Mouse (Mus musculus) hindbrain, embryonic 14.5 days (tissue): ENCODE measurements around the gene Pi4kb. TPM values are rescaled to one million over a fixed set of nuclear protein-coding genes. Genes with fewer than 3 reads are reported as not detected.

ENCODE experiments used
- ATAC-seq: fragments of 200-750 bp; cut with Nextera tagmentation; 2 replicates; pipeline ENCODE4 v1.8.0; 2017; ENCODE audit warnings: moderate number of reproducible peaks, mild to moderate bottlenecking, moderate TSS enrichment, moderate library complexity; ENCODE audit not compliant: low FRiP score
- DNase-seq: peaks from one replicate; pipeline ENCODE4 v3.0.0-alpha.2; 2015; ENCODE audit warnings: low spot score
- H3K27ac ChIP-seq: fragments of 300-500 bp; sonication (generic); 2 replicates; pipeline ENCODE4 v1.5.1; 2014; ENCODE audit warnings: mild to moderate bottlenecking, moderate library complexity
- H3K27me3 ChIP-seq: fragments of 300-500 bp; sonication (generic); 2 replicates; pipeline ENCODE4 v1.6.1; 2014; ENCODE audit warnings: mild to moderate bottlenecking, low read length, mixed read lengths; ENCODE audit not compliant: control insufficient read depth, insufficient read depth
- H3K36me3 ChIP-seq: fragments of 300-500 bp; sonication (generic); replicated peaks from 2 replicates; pipeline ENCODE4 v1.6.1; 2014; ENCODE audit not compliant: control insufficient read depth, insufficient read depth
- H3K4me1 ChIP-seq: fragments of 300-500 bp; sonication (generic); replicated peaks from 2 replicates; pipeline ENCODE4 v1.6.1; 2014; ENCODE audit warnings: antibody characterized with exemption, low read length, mixed read lengths; ENCODE audit not compliant: control insufficient read depth, insufficient read depth
- H3K4me2 ChIP-seq: fragments of 300-500 bp; sonication (generic); replicated peaks from 2 replicates; pipeline ENCODE4 v1.6.1; 2014; ENCODE audit warnings: mild to moderate bottlenecking, moderate library complexity
- H3K4me3 ChIP-seq: fragments of 300-500 bp; sonication (generic); replicated peaks from 2 replicates; pipeline ENCODE4 v1.5.1; 2014; ENCODE audit warnings: mild to moderate bottlenecking, low read length
- H3K9ac ChIP-seq: fragments of 300-500 bp; sonication (generic); 2 replicates; pipeline ENCODE4 v1.6.1; 2014
- H3K9me3 ChIP-seq: fragments of 300-500 bp; sonication (generic); 2 replicates; pipeline ENCODE4 v1.6.1; 2016; ENCODE audit warnings: low read length; ENCODE audit not compliant: control insufficient read depth
- WGBS: fragments of 180-500 bp; shearing (Covaris S2); extraction: QIAGEN DNeasy Blood & Tissue Kit; methylation state at CpG from one replicate; pipeline ENCODE4 v1.1.7; 2014; 5-methylcytosine and 5-hydroxymethylcytosine counted together
- polyA plus RNA-seq: library from polyadenylated mRNA; unstranded; fragments of >200 nt; fragmentation: Nextera tagmentation; extraction: Ambion mirVana; gene quantifications from 2 replicates; pipeline ENCODE4 v1.2.1, GENCODE M21; 2014

Gene Pi4kb
- polyA plus RNA-seq, 1 experiment from 2014 or later = 28.4 TPM

DNA sequence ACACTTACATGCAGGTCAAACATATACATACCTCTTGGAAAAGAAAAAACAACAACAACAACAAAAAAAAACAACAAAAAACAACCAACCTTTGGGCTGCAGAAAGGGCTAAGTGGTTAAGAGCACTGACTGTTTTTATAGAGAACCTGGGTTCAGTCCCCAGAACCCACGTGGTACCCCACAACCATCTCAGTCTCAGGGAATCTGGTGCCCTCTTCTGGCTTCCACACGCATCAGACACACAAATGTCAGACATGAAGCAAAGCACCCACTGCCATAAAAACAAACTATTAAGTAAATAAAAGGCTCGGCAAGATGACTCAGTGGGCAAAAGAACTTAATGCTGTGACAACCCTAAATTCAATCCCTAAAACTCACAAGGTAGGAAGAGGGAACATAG lies 55.4 kb downstream of the Pi4kb start:
- no peak for DNase-seq
- H3K4me3 ChIP-seq = no peak overlapping the region
- no peak overlapping the region for H3K27ac ChIP-seq
- H3K36me3 ChIP-seq = peaks cover 55% of the 10 kb centered on the region
- H3K4me1 ChIP-seq = no peaks in the 10 kb centered on the region
- 74% methylated on average over 3 of the region's 3 CpGs for WGBS
- ATAC-seq = no peak
- no peak overlapping the region for H3K4me2 ChIP-seq
- H3K9ac ChIP-seq = no peak overlapping the region
- H3K9me3 ChIP-seq = no peaks in the 10 kb centered on the region
- H3K27me3 ChIP-seq = no peaks in the 10 kb centered on the region

DNA sequence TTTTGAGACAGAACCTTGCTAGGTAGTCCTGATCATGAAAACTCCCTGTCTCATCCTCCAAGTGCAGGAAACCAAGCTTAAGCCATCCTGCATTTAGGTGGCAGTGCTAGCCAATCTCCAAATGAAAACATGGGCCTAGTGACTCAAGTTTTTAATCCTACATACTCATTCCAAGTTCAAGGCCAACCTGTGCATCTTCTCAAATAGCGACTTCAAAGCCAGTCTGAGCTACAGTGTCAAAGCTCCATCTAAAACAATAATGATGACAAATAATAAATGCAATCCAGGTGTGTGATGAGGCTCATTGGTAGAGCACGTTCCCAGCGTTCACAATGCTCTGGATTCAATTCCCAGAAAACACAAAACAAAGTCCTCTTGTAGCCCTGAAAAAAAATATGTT lies 67.1 kb downstream of the Pi4kb start:
- Histone ChIP-seq H3K9ac (peak overlapping the region; percentile 89), H3K27ac (no peak overlapping the region), H3K4me2 (peak overlapping the region; percentile 82), H3K36me3 (peaks cover 25% of the 10 kb centered on the region), H3K27me3 (no peaks in the 10 kb centered on the region), H3K4me1 (peaks cover 14% of the 10 kb centered on the region), H3K4me3 (peak overlapping the region; percentile 93), H3K9me3 (no peaks in the 10 kb centered on the region)
- ATAC-seq (no peak), DNase-seq (no peak)
- WGBS = 16% methylated on average over 3 of the region's 3 CpGs

DNA sequence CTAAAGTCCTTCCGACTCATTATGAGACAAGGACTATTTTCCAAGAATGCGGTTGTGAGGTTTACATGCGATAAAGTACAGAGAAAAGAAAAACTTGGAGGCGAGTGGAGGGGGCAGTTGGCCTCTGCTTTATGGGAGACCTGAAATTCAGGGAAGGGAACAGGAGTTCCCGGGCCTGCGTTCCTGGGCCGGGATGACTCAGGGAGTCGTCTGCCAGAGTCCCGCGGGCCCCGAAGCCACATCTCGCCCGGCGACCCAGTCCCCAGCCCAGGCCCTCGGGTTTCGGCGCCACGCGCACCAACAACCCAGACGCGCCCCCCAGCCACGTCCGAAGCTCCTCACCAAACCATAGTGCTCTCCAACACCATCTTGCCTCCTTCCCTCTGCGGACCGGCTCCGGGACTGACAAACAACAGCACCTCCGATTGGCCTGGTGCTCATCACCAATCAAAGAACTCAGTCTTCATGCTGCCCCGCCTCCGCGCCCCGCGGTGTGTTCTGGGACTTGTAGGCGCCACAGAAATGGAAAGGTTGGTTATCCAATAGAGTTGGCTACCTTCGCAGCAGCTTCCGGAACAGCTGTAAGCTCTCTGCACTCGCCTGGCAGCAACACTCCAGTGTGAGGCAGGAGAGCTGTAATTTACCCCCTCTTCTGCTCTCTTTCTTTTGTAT lies 67.8 kb downstream of the Pi4kb start, which contains the start of gene Psmd4:
TSS of gene Psmd4 (minus strand) at position 449 of the 672 bp plus-strand sequence.
- peaks cover 14% of the 10 kb centered on the region for H3K4me1 ChIP-seq
- H3K27me3 ChIP-seq = no peaks in the 10 kb centered on the region
- ATAC-seq (peak; percentile 99), DNase-seq (peak; percentile 98)
- peak within 1 kb of the TSS; percentile 89 for H3K9ac ChIP-seq
- H3K27ac ChIP-seq = peak within 1 kb of the TSS; percentile 48
- H3K9me3 ChIP-seq = no peaks in the 10 kb centered on the region
- peak within 1 kb of the TSS; percentile 82 for H3K4me2 ChIP-seq
- under 1% methylated on average over 34 of the region's 36 CpGs for WGBS
- H3K4me3 ChIP-seq = peak within 1 kb of the TSS; percentile 93
- peaks cover 18% of the 10 kb centered on the region for H3K36me3 ChIP-seq

DNA sequence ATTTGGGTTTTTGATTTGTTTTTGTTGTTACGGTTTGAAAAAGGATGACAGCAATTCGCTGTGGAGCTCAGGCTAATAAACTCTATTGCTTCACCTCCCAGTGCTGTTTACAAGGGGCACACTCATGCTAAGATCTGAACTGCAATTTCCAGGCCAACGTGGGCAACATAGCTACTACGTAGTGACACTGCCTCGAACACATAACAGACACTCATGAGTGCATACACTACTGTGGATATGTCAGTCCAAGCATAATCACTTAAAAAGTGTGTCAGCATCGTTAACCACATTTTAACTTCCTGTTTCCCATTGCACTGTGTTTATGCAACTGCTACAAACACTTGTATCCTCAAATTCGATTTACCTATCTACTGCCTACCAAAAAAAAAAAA lies 68.3 kb downstream of the Pi4kb start:
- peaks cover 14% of the 10 kb centered on the region for H3K4me1 ChIP-seq
- no peak for DNase-seq
- 0 out of 2 replicates have a peak overlapping the region, but pooled peaks have one; percentile 35 for H3K9ac ChIP-seq
- peaks cover 17% of the 10 kb centered on the region for H3K36me3 ChIP-seq
- H3K27ac ChIP-seq = peak overlapping the region; percentile 34; the same call in 1 of the 2 replicates
- H3K4me3 ChIP-seq = peak overlapping the region; percentile 93
- no peaks in the 10 kb centered on the region for H3K27me3 ChIP-seq
- peak overlapping the region; percentile 82 for H3K4me2 ChIP-seq
- peak; percentile 65 for ATAC-seq
- WGBS = 36% methylated on average over 7 of the region's 7 CpGs
- H3K9me3 ChIP-seq = no peaks in the 10 kb centered on the region

DNA sequence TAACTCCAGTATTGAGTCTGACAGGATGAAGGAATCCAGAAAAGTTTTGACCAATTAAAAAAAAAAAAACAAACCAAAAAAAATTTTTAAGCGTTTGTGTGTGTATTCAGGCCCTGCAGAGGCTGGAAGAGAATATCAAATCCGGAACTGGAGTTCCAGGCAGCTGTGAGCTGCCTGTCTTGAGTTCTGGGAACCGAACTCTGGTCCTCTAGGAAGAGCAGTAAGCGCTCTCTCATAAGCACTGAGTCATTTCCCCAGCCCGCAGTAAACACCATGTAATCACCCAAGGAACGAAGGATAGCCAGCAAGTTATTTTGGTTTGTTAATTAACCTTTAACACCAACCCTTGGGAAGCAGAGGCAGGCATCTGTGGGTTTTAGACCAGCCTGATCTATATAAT lies 68.7 kb downstream of the Pi4kb start:
- no peaks in the 10 kb centered on the region for H3K9me3 ChIP-seq
- ATAC-seq (no peak), DNase-seq (no peak)
- H3K4me1 ChIP-seq = peaks cover 14% of the 10 kb centered on the region
- no peaks in the 10 kb centered on the region for H3K27me3 ChIP-seq
- peaks cover 14% of the 10 kb centered on the region for H3K36me3 ChIP-seq
- no peak overlapping the region for H3K4me3 ChIP-seq
- no peak overlapping the region for H3K27ac ChIP-seq
- H3K9ac ChIP-seq = no peak overlapping the region
- peak overlapping the region; percentile 82; the same call in 1 of the 2 replicates for H3K4me2 ChIP-seq
- whole genome bisulfite sequencing = 80% methylated on average over 6 of the region's 6 CpGs

DNA sequence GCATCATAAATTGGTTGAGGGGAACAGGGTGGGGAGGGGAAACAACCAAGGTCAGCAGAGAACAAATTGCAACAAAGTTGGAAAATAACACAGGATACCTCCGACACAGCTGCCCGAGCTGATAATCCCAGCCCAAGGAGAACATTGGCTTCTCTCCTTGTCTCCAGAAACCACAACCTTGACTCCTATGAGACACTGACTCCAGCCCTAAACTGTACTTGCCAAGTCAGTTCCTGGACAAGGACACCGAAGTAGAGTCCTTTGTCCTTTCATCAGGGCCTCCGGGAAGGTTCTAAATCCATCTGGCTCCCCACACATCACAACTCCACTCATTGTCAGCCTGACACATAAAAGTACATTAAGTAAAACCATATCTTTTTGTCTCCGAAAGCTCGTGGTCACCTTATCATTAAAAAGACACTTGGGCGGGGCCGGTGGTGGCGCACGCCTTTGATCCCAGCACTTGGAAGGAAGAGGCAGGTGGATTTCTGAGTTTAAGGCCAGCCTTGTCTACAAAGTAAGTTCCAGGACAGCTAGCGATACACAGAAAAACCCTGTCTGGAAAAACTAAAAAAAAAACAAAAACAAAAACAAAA lies 72.0 kb downstream of the Pi4kb start:
- Histone ChIP-seq H3K9ac (no peak overlapping the region), H3K4me1 (peaks cover 5% of the 10 kb centered on the region), H3K27me3 (no peaks in the 10 kb centered on the region), H3K4me3 (no peak overlapping the region), H3K36me3 (no peaks in the 10 kb centered on the region), H3K9me3 (no peaks in the 10 kb centered on the region), H3K27ac (no peak overlapping the region), H3K4me2 (no peak overlapping the region)
- ATAC-seq = no peak
- 92% methylated on average over 11 of the region's 11 CpGs for WGBS
- DNase-seq = no peak

DNA sequence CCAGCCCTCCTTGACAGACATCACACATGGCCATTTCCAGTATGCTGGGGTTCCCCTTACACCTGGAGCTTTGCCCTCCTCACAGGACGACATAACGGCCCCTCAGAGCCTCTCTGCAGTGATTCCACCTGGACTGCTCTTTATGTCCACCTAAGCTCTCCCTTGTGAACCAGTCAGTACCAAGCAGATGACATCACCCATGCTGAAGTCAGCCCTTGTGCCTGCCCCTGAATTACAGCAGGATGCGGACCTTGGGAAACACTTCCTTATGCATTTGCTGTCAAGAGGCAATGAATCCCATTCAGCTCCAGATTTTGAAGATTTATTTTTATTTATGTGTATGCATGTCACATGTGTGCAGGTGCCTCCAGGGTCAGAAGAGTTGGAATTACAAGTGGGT lies 73.4 kb downstream of the Pi4kb start:
- DNase-seq (no peak), ATAC-seq (no peak)
- H3K27ac ChIP-seq = no peak overlapping the region
- no peak overlapping the region for H3K4me3 ChIP-seq
- no peaks in the 10 kb centered on the region for H3K36me3 ChIP-seq
- H3K9ac ChIP-seq = no peak overlapping the region
- no peaks in the 10 kb centered on the region for H3K27me3 ChIP-seq
- H3K4me1 ChIP-seq = 0 out of 2 replicates have a peak, but pooled peaks cover under 1% of the 10 kb centered on the region
- H3K9me3 ChIP-seq = no peaks in the 10 kb centered on the region
- H3K4me2 ChIP-seq = no peak overlapping the region
- WGBS = 81% methylated on average over 3 of the region's 3 CpGs

DNA sequence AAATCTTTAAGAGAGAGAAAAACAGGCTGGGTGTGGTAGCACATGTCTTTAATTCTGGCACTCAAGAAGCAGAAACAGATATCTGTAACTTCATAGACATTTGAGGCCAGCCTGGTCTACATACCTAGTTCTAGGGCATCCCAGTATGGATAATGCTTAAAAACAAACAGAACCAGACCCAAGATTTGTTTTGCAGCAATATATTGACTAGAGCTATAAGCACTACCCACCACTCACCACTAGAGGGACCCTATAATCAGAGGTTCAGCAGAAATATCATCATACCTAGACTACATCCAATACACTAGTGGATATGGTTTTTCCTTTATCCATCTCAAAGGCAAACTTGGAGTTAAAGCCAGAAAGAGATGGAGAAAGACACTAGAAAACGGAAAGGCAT lies 78.4 kb downstream of the Pi4kb start:
- peak; percentile 73 for DNase-seq
- WGBS = 50% methylated on average over 1 of the region's 1 CpGs
- ATAC-seq = no peak
- Histone ChIP-seq H3K36me3 (peaks cover 15% of the 10 kb centered on the region), H3K4me2 (no peak overlapping the region), H3K27me3 (no peaks in the 10 kb centered on the region), H3K27ac (no peak overlapping the region), H3K9ac (no peak overlapping the region), H3K9me3 (no peaks in the 10 kb centered on the region), H3K4me1 (no peaks in the 10 kb centered on the region), H3K4me3 (no peak overlapping the region)

DNA sequence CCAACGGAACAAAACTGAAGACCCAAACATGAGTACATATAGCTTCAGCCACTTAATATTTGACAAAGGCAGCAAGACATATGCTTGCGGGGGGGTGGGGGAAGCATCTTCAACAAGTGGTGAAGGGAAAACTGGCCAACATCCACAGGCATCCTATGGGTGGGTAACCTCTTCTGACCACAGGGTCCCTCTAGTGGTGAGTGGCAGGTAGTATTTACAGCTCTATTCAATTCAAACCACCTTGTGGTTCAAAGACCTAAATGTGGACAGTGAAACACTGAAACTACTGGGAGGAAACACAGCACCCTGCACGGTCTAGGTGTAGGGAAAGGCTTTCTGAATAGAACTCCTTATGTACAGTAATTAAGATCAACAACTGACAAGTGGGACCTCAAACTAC lies 79.2 kb downstream of the Pi4kb start:
- Histone ChIP-seq H3K4me1 (no peaks in the 10 kb centered on the region), H3K4me3 (no peak overlapping the region), H3K9me3 (no peaks in the 10 kb centered on the region), H3K4me2 (no peak overlapping the region), H3K27ac (no peak overlapping the region), H3K9ac (no peak overlapping the region), H3K27me3 (no peaks in the 10 kb centered on the region), H3K36me3 (peaks cover 22% of the 10 kb centered on the region)
- peak; percentile 38 for DNase-seq
- WGBS = 55% methylated on average over 3 of the region's 3 CpGs
- ATAC-seq = no peak
